Mouse (Mus musculus): ENCODE results near the gene D630003M21Rik. TPM values are rescaled to one million over a fixed set of nuclear protein-coding genes. Genes with fewer than 3 reads are reported as not detected.
A peak's percentile ranks its signal among the peaks of the same experiment; 100 is the strongest.

Gene D630003M21Rik
- 5.3 and 5.5 TPM in 2 replicates for polyA plus RNA-seq (2015; fragmentation: Nextera tagmentation; extraction: Ambion mirVana)

DNA sequence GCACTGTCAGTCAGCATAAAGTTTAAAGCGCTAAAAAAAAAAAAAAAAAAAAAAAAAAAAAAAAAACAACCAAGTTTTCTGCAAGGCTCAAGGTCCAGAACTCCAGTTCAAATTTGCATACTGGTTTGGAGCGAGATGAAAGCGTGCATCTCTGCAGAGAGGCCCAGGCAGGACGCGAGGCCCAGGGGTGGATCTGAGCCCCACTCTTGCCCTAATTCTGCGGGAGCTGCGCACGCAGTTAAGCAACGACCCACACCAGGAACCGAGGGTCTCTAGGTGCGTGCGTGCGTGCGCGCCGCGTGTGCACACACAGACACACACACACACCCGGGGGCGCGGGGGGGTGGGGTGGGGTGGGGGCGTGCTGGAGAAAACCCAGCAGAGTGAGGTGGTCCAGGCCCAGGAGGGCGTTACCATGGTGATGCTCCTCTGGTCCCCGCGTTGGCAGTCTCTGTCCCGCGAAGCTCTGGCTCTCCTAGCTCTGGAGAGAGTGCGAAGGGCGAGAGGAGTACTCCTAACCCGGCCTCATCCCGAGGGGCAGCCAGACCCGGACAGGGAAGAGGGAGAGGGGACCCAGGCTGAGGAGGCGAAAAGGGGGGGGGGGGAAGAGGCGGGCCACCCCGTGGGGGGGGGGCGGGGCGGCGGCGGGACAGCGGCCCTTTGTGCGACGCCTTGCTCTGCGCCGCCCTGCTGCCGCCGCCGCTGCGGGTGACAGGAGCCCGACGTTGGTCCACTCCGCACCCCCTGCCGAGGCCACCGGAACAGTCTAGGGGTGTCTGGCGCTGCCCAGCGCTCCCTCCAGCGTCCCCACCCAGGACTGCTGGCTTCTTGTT is at the start of gene D630003M21Rik:
Gene D630003M21Rik (minus strand): TSS at position 553 of the 833 bp plus-strand sequence.
- Histone ChIP-seq H3K4me2 (peak within 1 kb of the TSS; percentile 95), H3K27ac (peak within 1 kb of the TSS; percentile 65), H3K9me3 (no peaks in the 10 kb centered on the region), H3K9ac (peak within 1 kb of the TSS; percentile 37), H3K27me3 (peaks cover 6% of the 10 kb centered on the region; the same call in 1 of the 2 replicates), H3K4me1 (peaks cover 31% of the 10 kb centered on the region), H3K36me3 (no peaks in the 10 kb centered on the region), H3K4me3 (peak within 1 kb of the TSS; percentile 47)
- under 1% methylated on average over 36 of the region's 55 CpGs for WGBS
- ATAC-seq (ENCODE audit: borderline replicate concordance, extremely low read depth, low FRiP score, low TSS enrichment) = peak; percentile 73

DNA sequence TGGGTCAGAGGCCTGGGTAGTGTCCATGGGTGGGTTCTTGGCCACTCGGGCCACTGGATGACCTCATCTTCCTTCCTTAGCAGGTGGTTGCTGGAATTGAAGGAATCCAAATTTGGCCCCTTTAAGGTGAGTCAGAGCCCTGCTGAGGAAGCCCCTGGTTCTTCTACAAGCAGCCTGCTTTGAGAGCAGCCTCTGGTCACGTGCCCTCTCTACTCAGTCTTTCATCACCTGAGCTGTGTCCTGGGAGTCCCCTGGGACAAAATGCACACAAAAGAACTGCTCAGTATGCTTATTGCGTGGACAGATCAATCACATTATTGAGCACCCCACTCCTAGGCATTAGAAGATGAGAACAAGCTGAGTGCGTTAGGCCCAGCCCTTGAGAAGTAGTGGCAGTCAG is 47.9 kb upstream of the D630003M21Rik start:
- Histone ChIP-seq H3K4me1 (peaks cover 10% of the 10 kb centered on the region; the same call in 1 of the 2 replicates), H3K27me3 (no peaks in the 10 kb centered on the region), H3K4me3 (no peak overlapping the region), H3K4me2 (no peak overlapping the region), H3K9me3 (no peaks in the 10 kb centered on the region), H3K27ac (no peak overlapping the region), H3K9ac (no peak overlapping the region), H3K36me3 (no peaks in the 10 kb centered on the region)
- WGBS = 67% methylated on average over 4 of the region's 4 CpGs
- ATAC-seq (ENCODE audit: borderline replicate concordance, extremely low read depth, low FRiP score, low TSS enrichment) = no peak

- Histone ChIP-seq H3K4me2 (no peak overlapping the region), H3K27ac (no peak overlapping the region), H3K4me1 (0 out of 2 replicates have a peak, but pooled peaks cover 6% of the 10 kb centered on the region), H3K9me3 (no peaks in the 10 kb centered on the region), H3K9ac (no peak overlapping the region), H3K4me3 (no peak overlapping the region), H3K36me3 (no peaks in the 10 kb centered on the region), H3K27me3 (no peaks in the 10 kb centered on the region)
- 68% methylated on average over 6 of the region's 6 CpGs for WGBS
- ATAC-seq (ENCODE audit: borderline replicate concordance, extremely low read depth, low FRiP score, low TSS enrichment) = no peak
These were observed 47.4 kb upstream of the D630003M21Rik start for GRCm38 (mm10) chr2:158276451-158276850.

DNA sequence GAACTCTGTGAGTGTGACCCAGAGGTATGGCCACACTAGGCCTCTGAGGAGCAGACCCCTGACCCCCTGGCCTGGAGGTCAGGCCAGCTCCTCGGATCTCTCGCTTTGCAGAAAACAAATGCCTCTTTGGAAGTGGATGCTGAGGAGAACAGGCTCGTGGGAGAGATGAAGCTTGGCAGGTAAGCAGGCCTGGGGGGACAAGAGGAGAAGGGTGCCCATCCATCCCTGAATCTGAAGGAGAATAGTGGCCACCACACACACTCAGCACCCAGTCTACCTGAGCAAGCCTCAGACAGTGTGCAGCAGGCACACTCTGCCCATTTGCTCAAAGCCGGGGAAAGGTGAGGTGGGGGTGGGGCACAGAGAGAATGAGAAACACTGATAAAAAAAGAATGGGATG is 46.8 kb upstream of the D630003M21Rik start:
- Histone ChIP-seq H3K27ac (no peak overlapping the region), H3K9ac (no peak overlapping the region), H3K27me3 (no peaks in the 10 kb centered on the region), H3K36me3 (no peaks in the 10 kb centered on the region), H3K9me3 (no peaks in the 10 kb centered on the region), H3K4me1 (0 out of 2 replicates have a peak, but pooled peaks cover 3% of the 10 kb centered on the region), H3K4me3 (no peak overlapping the region), H3K4me2 (no peak overlapping the region)
- WGBS = 58% methylated on average over 4 of the region's 4 CpGs
- ATAC-seq (ENCODE audit: borderline replicate concordance, extremely low read depth, low FRiP score, low TSS enrichment) = no peak

DNA sequence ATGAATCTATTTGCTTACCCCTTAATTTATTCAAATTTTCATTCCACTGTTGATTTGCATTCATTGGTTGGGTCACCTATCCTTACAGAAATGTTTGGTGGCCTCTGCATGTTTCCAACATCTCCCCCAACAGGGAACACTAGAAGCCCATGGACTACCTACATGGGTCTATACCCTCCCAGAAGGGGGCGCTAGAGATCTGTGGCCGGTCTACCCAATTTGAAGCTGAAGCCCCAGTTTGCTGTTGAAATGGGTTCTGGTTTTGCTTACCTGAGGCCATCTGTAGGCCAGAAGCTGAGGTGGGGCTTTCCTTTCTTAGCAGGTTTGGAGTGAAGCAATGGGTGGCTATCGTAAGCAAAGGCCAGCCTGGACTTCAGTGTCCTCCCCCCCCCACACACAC is 46.3 kb upstream of the D630003M21Rik start:
- Histone ChIP-seq H3K27me3 (no peaks in the 10 kb centered on the region), H3K9me3 (no peaks in the 10 kb centered on the region), H3K4me2 (no peak overlapping the region), H3K27ac (no peak overlapping the region), H3K36me3 (no peaks in the 10 kb centered on the region), H3K4me3 (no peak overlapping the region), H3K4me1 (0 out of 2 replicates have a peak, but pooled peaks cover 3% of the 10 kb centered on the region), H3K9ac (no peak overlapping the region)
- 87% methylated on average over 3 of the region's 3 CpGs for WGBS
- no peak for ATAC-seq (ENCODE audit: borderline replicate concordance, extremely low read depth, low FRiP score, low TSS enrichment)

DNA sequence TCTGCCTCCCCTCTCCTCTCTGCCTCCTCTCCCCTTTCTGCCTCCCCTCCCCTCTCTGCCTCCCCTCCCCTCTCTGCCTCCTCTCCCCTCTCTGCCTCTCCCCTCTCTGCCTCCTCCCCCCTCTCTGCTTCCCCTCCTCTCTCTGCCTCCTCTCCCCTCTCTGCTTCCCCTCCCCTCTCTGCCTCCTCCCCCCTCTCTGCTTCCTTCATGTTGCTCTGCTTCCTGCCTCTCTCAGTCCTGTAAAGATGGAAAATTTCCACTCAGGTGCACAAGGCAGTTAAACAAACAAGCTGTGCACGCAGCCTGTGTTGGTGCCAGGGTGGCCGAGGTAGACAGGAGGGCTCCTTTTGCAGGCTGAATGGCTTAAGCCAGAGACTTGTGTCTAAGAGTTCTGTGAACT is 44.6 kb upstream of the D630003M21Rik start:
- Histone ChIP-seq H3K27me3 (no peaks in the 10 kb centered on the region), H3K27ac (peak overlapping the region; percentile 57; the same call in 1 of the 2 replicates), H3K4me2 (no peak overlapping the region), H3K4me3 (no peak overlapping the region), H3K36me3 (no peaks in the 10 kb centered on the region), H3K9ac (no peak overlapping the region), H3K4me1 (0 out of 2 replicates have a peak, but pooled peaks cover 3% of the 10 kb centered on the region), H3K9me3 (no peaks in the 10 kb centered on the region)
- WGBS = 9% methylated on average over 2 of the region's 2 CpGs
- no peak for ATAC-seq (ENCODE audit: borderline replicate concordance, extremely low read depth, low FRiP score, low TSS enrichment)

DNA sequence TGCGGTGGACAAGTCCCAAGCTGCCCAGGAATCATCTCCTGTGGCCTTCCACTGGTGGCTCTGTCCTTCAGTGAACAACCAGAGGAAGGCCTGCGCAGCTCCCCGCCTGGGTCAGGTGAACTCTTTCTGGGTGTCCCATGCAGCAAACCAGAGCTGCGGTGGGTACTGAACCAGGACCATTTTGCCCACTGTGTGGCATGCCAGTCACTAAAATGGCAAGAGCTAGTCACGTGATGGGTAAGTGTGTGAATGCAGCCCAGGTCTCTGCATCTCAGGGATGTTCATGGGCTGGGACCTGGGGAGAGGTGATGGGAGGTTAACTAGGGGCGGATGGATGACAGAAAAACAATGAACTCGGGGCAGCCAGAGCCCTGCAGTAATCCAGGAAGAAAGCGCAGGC is 41.0 kb upstream of the D630003M21Rik start:
- H3K4me2 ChIP-seq = no peak overlapping the region
- WGBS = 81% methylated on average over 8 of the region's 8 CpGs
- no peak overlapping the region for H3K4me3 ChIP-seq
- no peaks in the 10 kb centered on the region for H3K27me3 ChIP-seq
- H3K27ac ChIP-seq = no peak overlapping the region
- ATAC-seq (ENCODE audit: borderline replicate concordance, extremely low read depth, low FRiP score, low TSS enrichment) = no peak
- H3K9ac ChIP-seq = no peak overlapping the region
- no peaks in the 10 kb centered on the region for H3K36me3 ChIP-seq
- 0 out of 2 replicates have a peak, but pooled peaks cover 3% of the 10 kb centered on the region for H3K4me1 ChIP-seq
- H3K9me3 ChIP-seq = no peaks in the 10 kb centered on the region

DNA sequence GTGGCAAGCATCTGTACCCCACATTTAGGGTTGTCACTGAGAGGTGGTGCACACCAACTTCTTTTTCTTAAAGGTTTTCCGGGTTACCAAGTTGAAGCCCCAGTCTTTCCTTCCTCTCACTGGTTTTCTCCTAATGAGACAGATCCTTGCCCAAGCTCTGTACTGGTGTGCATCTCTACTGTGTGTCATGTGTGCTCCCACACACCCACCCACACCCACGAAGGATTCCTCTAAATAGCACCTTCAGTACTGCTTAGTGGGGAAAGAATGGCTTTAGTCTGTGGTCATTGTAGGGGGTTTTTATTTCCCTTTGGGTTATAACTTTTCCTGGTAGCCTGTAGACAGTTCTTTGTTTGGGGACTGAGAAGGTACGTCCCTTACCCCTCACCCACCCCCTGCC is 35.9 kb upstream of the D630003M21Rik start:
- Histone ChIP-seq H3K4me3 (no peak overlapping the region), H3K9ac (no peak overlapping the region), H3K9me3 (no peaks in the 10 kb centered on the region), H3K27ac (no peak overlapping the region), H3K4me1 (no peaks in the 10 kb centered on the region), H3K27me3 (no peaks in the 10 kb centered on the region), H3K36me3 (no peaks in the 10 kb centered on the region), H3K4me2 (no peak overlapping the region)
- ATAC-seq (ENCODE audit: borderline replicate concordance, extremely low read depth, low FRiP score, low TSS enrichment) = no peak
- WGBS = 76% methylated on average over 3 of the region's 3 CpGs

DNA sequence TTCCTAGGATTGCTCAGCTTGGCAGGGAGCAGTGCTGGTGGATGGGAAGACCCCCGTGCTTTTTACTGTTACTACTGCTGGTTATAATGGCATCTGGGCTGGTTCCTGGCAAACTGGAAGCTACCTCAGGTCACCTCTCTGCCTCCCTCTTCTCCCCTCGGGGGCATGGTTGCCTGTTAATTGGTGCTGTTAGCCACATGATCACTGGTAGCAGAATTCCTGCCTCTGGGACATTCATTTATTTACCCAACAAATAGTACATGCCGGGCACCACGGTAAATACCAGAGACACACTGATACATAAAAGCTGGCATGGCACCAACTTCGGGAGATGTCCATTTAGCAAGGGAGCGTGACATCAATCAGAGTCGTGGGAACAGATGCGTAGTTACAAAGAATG is 30.5 kb upstream of the D630003M21Rik start:
- whole genome bisulfite sequencing = 66% methylated on average over 8 of the region's 8 CpGs
- H3K4me3 ChIP-seq = no peak overlapping the region

DNA sequence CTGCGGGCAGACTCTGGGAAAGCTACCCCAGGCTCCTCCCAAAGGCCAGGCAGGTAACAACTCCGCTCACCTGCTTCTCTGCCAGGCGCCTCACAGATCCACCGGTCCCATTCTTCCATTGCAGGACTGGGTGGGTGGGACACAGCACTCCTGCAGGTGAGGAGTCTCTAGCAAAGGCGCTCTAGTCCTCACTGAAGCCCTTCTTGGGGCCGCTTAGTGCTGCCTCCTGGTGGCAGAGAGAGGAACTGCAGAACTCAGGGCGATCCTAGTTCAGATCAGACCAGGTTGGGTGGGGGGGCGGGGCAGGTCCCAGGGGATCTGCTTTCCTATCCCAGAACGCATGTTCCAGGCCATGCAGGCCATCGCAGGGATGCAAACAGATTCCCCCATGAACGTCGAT is 29.8 kb upstream of the D630003M21Rik start:
- no peak overlapping the region for H3K9ac ChIP-seq

More for the DNA sequence above, 30.5 kb upstream of the D630003M21Rik start:
- H3K36me3 ChIP-seq = no peaks in the 10 kb centered on the region
- H3K4me1 ChIP-seq = peaks cover 18% of the 10 kb centered on the region
- H3K9ac ChIP-seq = no peak overlapping the region
- H3K9me3 ChIP-seq = no peaks in the 10 kb centered on the region
- no peak for ATAC-seq (ENCODE audit: borderline replicate concordance, extremely low read depth, low FRiP score, low TSS enrichment)
- no peak overlapping the region for H3K27ac ChIP-seq
- H3K4me2 ChIP-seq = no peak overlapping the region
- no peaks in the 10 kb centered on the region for H3K27me3 ChIP-seq

DNA sequence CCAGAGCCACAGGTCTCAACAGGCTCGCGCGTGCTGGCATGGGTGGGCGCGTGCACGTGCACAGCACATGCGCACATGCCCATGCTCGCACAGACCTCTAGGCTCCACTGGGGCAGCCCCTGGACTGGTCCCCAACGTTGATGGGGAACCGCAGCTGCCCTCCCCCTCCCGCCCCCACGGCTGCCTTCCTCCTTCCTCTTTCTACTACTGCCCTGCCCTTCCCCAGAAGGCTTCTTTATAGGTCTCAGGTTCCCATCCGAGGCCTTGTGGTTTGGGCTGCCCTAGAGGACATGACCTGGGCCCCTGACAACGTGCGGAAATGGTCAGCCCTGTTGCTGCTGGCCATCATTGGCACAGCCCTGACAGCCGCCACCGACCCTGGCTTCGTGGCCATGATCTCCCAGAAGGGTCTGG is 29.0 kb upstream of the D630003M21Rik start, which contains the start of gene Bpi:
Gene Bpi (plus strand): TSS at position 90 of the 414 bp plus-strand sequence.
- H3K36me3 ChIP-seq = no peaks in the 10 kb centered on the region
- no peak within 1 kb of the TSS; the same call in none of the 2 replicates for H3K9ac ChIP-seq
- ATAC-seq (ENCODE audit: borderline replicate concordance, extremely low read depth, low FRiP score, low TSS enrichment) = peak; percentile 27; the same call in 1 of the 2 replicates
- no peak within 1 kb of the TSS for H3K4me3 ChIP-seq
- H3K4me1 ChIP-seq = peaks cover 18% of the 10 kb centered on the region
- 54% methylated on average over 18 of the region's 18 CpGs for WGBS
- H3K27ac ChIP-seq = 0 out of 2 replicates have a peak within 1 kb of the TSS, but pooled peaks have one; percentile 24
- H3K27me3 ChIP-seq = no peaks in the 10 kb centered on the region
- no peaks in the 10 kb centered on the region for H3K9me3 ChIP-seq
- H3K4me2 ChIP-seq = peak within 1 kb of the TSS; percentile 28

More for the DNA sequence above, 29.8 kb upstream of the D630003M21Rik start:
- Histone ChIP-seq H3K9me3 (no peaks in the 10 kb centered on the region), H3K27me3 (no peaks in the 10 kb centered on the region), H3K36me3 (no peaks in the 10 kb centered on the region), H3K4me3 (no peak overlapping the region), H3K4me1 (peaks cover 18% of the 10 kb centered on the region), H3K4me2 (peak overlapping the region; percentile 21), H3K27ac (no peak overlapping the region)
- 0 out of 2 replicates have a peak, but pooled peaks have one; percentile 15 for ATAC-seq (ENCODE audit: borderline replicate concordance, extremely low read depth, low FRiP score, low TSS enrichment)
- WGBS = 14% methylated on average over 12 of the region's 12 CpGs

GRCm38 (mm10) chr2:158256894-158257293 is 27.9 kb upstream of the D630003M21Rik start:
- Histone ChIP-seq H3K9me3 (no peaks in the 10 kb centered on the region), H3K27me3 (no peaks in the 10 kb centered on the region), H3K4me1 (peaks cover 25% of the 10 kb centered on the region), H3K4me2 (peak overlapping the region; percentile 28; the same call in 1 of the 2 replicates), H3K4me3 (no peak overlapping the region), H3K36me3 (no peaks in the 10 kb centered on the region), H3K9ac (no peak overlapping the region; the same call in none of the 2 replicates), H3K27ac (0 out of 2 replicates have a peak overlapping the region, but pooled peaks have one; percentile 24)
- WGBS = 8% methylated on average over 5 of the region's 5 CpGs
- peak; percentile 48; the same call in 1 of the 2 replicates for ATAC-seq (ENCODE audit: borderline replicate concordance, extremely low read depth, low FRiP score, low TSS enrichment)
